Mouse (Mus musculus): ENCODE measurements around the gene Nexn. TPM values are rescaled to one million over a fixed set of nuclear protein-coding genes. Genes with fewer than 3 reads are reported as not detected.

The Nexn gene
- polyA plus RNA-seq, 1 experiment from 2014 or later = 0.88 TPM

DNA sequence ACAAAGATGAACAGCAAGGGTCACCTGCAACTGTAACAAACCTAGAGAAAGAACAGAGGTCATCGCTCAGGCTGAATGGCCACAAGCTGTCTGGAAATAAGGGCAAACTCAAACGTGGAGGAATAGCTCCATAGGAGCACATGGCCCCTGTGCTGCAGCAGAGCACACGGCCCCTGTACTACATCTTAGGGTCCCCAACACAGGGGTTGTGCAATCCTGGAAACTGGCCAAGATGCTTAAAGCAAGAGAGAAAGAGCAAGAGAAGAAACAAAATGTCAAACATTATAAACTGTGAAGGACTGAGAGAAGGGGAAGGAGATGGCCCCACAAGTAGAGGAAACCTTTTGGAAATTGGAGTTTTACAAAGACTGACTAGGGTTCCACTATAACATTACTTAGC, 28.2 kb upstream of the Nexn start:
- ATAC-seq (replicated peaks) = no peak
- Histone ChIP-seq H3K4me1 (no peaks in the 10 kb centered on the region), H3K9ac (no peak overlapping the region), H3K4me2 (no peak overlapping the region), H3K27me3 (replicated peaks) (no peaks in the 10 kb centered on the region), H3K36me3 (replicated peaks) (peaks cover 5% of the 10 kb centered on the region; the same call in 1 of the 2 replicates), H3K9me3 (no peaks in the 10 kb centered on the region), H3K4me3 (no peak overlapping the region), H3K27ac (no peak overlapping the region)
- WGBS = 79% methylated on average over 3 of the region's 3 CpGs

- Histone ChIP-seq H3K4me1 (no peaks in the 10 kb centered on the region), H3K36me3 (replicated peaks) (peaks cover 9% of the 10 kb centered on the region; the same call in 1 of the 2 replicates), H3K4me2 (no peak overlapping the region), H3K9ac (no peak overlapping the region), H3K27ac (no peak overlapping the region), H3K27me3 (replicated peaks) (no peaks in the 10 kb centered on the region), H3K4me3 (no peak overlapping the region), H3K9me3 (no peaks in the 10 kb centered on the region)
- no peak for ATAC-seq (replicated peaks)
- 91% methylated on average over 13 of the region's 13 CpGs for WGBS
Observed at GRCm38 (mm10) chr3:152293530-152294181, 27.5 kb upstream of the Nexn start.

GRCm38 (mm10) chr3:152291895-152292294, 25.7 kb upstream of the Nexn start:
- no peak for ATAC-seq (replicated peaks)
- H3K4me2 ChIP-seq = no peak overlapping the region
- peaks cover 12% of the 10 kb centered on the region; the same call in 1 of the 2 replicates for H3K36me3 ChIP-seq (replicated peaks)
- no peaks in the 10 kb centered on the region for H3K4me1 ChIP-seq
- no peaks in the 10 kb centered on the region for H3K9me3 ChIP-seq
- no peak overlapping the region for H3K27ac ChIP-seq
- H3K27me3 ChIP-seq (replicated peaks) = no peaks in the 10 kb centered on the region
- H3K9ac ChIP-seq = no peak overlapping the region
- 87% methylated on average over 6 of the region's 6 CpGs for WGBS
- no peak overlapping the region for H3K4me3 ChIP-seq

DNA sequence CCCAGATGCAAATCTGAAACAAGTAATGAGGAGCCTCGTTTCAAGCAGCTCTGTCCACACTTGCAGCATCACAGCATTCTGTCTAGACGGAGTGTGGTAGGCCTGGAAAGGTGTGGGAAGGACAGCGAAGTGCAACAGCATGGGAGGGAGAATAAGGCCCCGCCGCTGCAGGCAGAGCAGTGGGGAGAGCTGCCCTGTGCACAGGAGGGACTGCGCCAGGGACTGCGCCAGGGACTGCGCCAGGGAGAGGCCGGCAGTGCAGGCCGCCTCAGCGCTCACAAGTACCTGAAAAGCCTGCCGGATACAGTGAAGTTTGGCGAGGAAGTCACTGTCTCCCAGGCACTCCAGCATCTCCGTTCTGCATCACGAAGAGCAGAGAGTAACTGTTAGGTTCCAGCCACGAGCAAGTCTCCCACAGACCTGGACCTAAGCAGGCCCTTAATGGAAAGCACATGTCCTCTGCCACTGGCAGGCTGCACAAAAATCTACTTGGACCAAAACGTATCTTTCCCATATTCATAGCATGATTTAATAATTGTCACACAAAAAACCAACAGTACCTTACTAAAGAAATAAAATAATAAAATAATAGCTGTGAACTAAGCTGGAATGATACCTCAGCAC, 24.1 kb upstream of the Nexn start:
- Histone ChIP-seq H3K9ac (no peak overlapping the region), H3K4me1 (no peaks in the 10 kb centered on the region), H3K9me3 (no peaks in the 10 kb centered on the region), H3K27ac (no peak overlapping the region), H3K4me2 (no peak overlapping the region), H3K27me3 (replicated peaks) (no peaks in the 10 kb centered on the region), H3K4me3 (no peak overlapping the region), H3K36me3 (replicated peaks) (peaks cover 24% of the 10 kb centered on the region; the same call in 1 of the 2 replicates)
- WGBS = 91% methylated on average over 17 of the region's 17 CpGs
- ATAC-seq (replicated peaks) = no peak

DNA sequence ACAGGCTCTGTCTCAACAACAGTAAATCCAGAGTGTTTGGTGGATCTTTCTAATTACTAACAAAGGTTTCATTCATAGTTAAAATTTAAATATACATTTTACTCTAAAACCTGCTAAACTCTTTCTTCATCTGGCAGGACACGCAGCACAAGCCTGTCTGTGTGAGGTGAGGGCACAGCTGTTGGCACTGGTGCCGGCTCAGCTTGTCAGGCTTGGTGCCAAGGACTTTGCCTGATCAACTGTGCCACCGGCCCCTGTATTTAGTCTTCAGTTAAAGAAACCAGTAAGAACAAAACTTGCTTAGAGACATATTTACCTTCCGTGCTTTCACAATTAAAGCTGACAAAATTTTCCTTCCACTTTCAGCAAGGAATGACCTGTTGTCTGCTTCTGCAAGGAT, 22.6 kb upstream of the Nexn start:
- H3K9me3 ChIP-seq = no peaks in the 10 kb centered on the region
- no peak overlapping the region for H3K9ac ChIP-seq
- no peak overlapping the region for H3K4me3 ChIP-seq
- 82% methylated on average over 4 of the region's 4 CpGs for WGBS
- ATAC-seq (replicated peaks) = no peak
- no peaks in the 10 kb centered on the region for H3K4me1 ChIP-seq
- peaks cover 32% of the 10 kb centered on the region; the same call in 1 of the 2 replicates for H3K36me3 ChIP-seq (replicated peaks)
- no peak overlapping the region for H3K4me2 ChIP-seq
- no peaks in the 10 kb centered on the region for H3K27me3 ChIP-seq (replicated peaks)
- no peak overlapping the region for H3K27ac ChIP-seq

DNA sequence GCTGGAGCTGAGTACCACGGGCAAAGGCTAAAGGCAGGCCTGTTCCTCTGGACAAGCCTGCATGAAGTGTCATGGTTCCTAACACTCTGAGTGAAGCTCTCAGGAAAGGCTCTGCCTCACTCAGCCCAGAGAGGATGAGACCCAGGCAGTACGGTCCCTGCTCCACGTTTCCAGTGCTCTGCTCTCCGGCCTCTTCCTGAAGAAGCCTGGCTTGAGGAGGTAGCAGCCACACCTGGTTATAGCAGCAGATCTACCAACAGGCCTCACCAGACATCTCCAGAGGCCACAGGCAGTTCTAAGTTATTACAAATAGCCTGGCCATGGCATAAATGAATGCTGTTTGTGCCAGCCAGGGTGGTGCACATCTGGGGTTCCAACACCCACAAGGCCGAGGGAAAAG, 22.1 kb upstream of the Nexn start:
- H3K4me2 ChIP-seq = no peak overlapping the region
- H3K36me3 ChIP-seq (replicated peaks) = peaks cover 37% of the 10 kb centered on the region; the same call in 1 of the 2 replicates
- no peak overlapping the region for H3K27ac ChIP-seq
- H3K27me3 ChIP-seq (replicated peaks) = no peaks in the 10 kb centered on the region
- WGBS = 90% methylated on average over 5 of the region's 5 CpGs
- H3K9me3 ChIP-seq = no peaks in the 10 kb centered on the region
- no peak overlapping the region for H3K4me3 ChIP-seq
- H3K9ac ChIP-seq = no peak overlapping the region
- ATAC-seq (replicated peaks) = no peak
- no peaks in the 10 kb centered on the region for H3K4me1 ChIP-seq

DNA sequence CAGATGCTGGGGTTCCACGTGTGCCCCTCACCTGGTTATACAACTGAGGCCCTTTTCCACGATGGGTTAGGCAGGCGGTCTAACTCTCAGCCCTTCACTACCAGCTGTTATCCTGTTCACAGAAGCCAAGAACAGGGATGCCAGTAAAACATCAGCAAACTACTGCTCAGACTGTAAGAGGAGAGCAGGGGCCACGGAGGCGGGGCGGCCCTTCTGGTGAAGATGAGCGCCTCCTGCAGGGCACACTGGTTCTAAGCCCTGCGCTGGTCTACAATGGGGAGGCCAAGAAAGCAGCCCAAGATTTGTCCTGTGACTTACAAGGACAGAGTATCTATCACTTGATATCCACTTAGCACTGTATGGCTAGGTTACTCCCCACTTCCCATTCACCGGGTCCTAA, 21.7 kb upstream of the Nexn start:
- H3K4me2 ChIP-seq = no peak overlapping the region
- H3K36me3 ChIP-seq (replicated peaks) = peaks cover 41% of the 10 kb centered on the region; the same call in 1 of the 2 replicates
- no peaks in the 10 kb centered on the region for H3K27me3 ChIP-seq (replicated peaks)
- H3K27ac ChIP-seq = no peak overlapping the region
- H3K4me3 ChIP-seq = no peak overlapping the region
- no peaks in the 10 kb centered on the region for H3K4me1 ChIP-seq
- 83% methylated on average over 9 of the region's 9 CpGs for WGBS
- H3K9ac ChIP-seq = no peak overlapping the region
- ATAC-seq (replicated peaks) = no peak
- H3K9me3 ChIP-seq = no peaks in the 10 kb centered on the region

DNA sequence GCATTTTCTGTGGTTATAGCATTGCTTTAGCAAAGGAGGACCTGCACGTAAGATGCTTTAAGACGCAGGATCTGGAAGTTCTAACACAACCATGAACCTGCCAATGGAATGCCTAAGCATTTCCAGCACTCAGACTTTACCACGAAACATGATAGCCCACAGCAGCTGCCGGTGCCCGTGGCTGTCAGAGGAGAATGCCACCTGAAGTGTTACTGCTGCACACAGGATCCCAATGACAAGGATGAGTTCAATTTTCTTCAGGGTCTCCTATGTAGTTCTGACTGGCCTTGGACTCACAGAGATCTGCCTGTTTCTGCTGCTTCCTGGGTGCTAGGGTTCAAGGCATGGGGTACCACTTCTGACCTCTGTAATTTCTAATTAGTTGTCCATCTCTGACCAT, 18.6 kb upstream of the Nexn start:
- H3K36me3 ChIP-seq (replicated peaks) = peaks cover 47% of the 10 kb centered on the region; the same call in 1 of the 2 replicates
- H3K4me2 ChIP-seq = no peak overlapping the region
- H3K9ac ChIP-seq = no peak overlapping the region
- H3K4me1 ChIP-seq = no peaks in the 10 kb centered on the region
- H3K4me3 ChIP-seq = no peak overlapping the region
- H3K9me3 ChIP-seq = no peaks in the 10 kb centered on the region
- no peak for ATAC-seq (replicated peaks)
- no peaks in the 10 kb centered on the region for H3K27me3 ChIP-seq (replicated peaks)
- 95% methylated on average over 5 of the region's 5 CpGs for WGBS
- no peak overlapping the region for H3K27ac ChIP-seq

GRCm38 (mm10) chr3:152284306-152284705, 18.2 kb upstream of the Nexn start:
- Histone ChIP-seq H3K27ac (no peak overlapping the region), H3K4me2 (no peak overlapping the region), H3K27me3 (replicated peaks) (no peaks in the 10 kb centered on the region), H3K9me3 (no peaks in the 10 kb centered on the region), H3K9ac (no peak overlapping the region), H3K4me3 (no peak overlapping the region), H3K36me3 (replicated peaks) (peaks cover 47% of the 10 kb centered on the region; the same call in 1 of the 2 replicates), H3K4me1 (no peaks in the 10 kb centered on the region)
- 100% methylated on average over 1 of the region's 1 CpGs for WGBS
- no peak for ATAC-seq (replicated peaks)

DNA sequence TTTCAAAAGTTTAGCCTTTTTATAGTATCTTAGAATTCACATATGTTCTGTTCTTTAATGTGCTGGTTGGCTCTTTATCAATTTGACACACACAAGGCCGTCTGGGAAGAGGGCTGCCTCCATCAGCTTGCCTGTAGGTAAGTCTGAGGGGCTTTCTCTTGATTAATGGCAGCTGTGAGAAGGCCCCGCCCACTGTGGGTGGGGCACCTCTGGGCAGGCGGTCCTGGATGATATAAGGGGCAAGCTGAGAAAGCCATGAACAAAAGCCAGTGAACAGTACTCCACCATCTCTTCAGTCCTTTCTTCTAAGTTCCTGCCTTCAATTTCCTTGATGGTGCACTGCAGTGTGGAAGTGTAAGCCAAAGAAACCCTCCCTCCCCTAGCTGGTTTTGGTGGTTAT, 16.0 kb upstream of the Nexn start:
- Histone ChIP-seq H3K27ac (no peak overlapping the region), H3K4me3 (no peak overlapping the region), H3K4me2 (no peak overlapping the region), H3K36me3 (replicated peaks) (peaks cover 41% of the 10 kb centered on the region; the same call in 1 of the 2 replicates), H3K9me3 (no peaks in the 10 kb centered on the region), H3K4me1 (no peaks in the 10 kb centered on the region), H3K27me3 (replicated peaks) (no peaks in the 10 kb centered on the region), H3K9ac (no peak overlapping the region)
- ATAC-seq (replicated peaks) = no peak
- 50% methylated on average over 3 of the region's 3 CpGs for WGBS

DNA sequence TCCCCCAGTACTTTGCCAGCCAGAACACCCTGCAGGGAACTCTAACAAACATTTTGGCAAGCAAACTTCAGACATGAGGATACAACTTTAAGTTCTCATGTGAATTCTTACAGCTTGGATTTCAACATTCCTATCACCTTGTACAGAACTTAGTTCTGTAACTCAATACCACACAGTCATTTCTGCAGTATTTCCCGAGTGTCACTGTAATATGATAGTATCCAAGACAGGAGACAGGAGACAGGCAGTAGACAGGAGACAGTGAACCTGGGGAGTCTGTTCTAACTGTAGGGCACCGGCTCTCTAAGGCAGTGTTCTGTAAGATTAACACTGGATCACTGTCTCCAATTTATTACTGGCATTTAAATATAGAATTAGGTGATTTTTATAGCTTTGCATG, 12.3 kb upstream of the Nexn start:
- Histone ChIP-seq H3K27me3 (replicated peaks) (no peaks in the 10 kb centered on the region), H3K9ac (no peak overlapping the region), H3K9me3 (no peaks in the 10 kb centered on the region), H3K36me3 (replicated peaks) (peaks cover 21% of the 10 kb centered on the region; the same call in 1 of the 2 replicates), H3K27ac (no peak overlapping the region), H3K4me1 (no peaks in the 10 kb centered on the region), H3K4me3 (no peak overlapping the region), H3K4me2 (no peak overlapping the region)
- WGBS = 80% methylated on average over 2 of the region's 2 CpGs
- no peak for ATAC-seq (replicated peaks)

- H3K9me3 ChIP-seq = no peaks in the 10 kb centered on the region
- H3K27ac ChIP-seq = no peak overlapping the region
- 98% methylated on average over 2 of the region's 2 CpGs for WGBS
- H3K36me3 ChIP-seq (replicated peaks) = peaks cover 18% of the 10 kb centered on the region; the same call in 1 of the 2 replicates
- no peak overlapping the region for H3K4me2 ChIP-seq
- no peak for ATAC-seq (replicated peaks)
- no peaks in the 10 kb centered on the region for H3K27me3 ChIP-seq (replicated peaks)
- H3K4me3 ChIP-seq = no peak overlapping the region
- no peak overlapping the region for H3K9ac ChIP-seq
- H3K4me1 ChIP-seq = no peaks in the 10 kb centered on the region
Observed at GRCm38 (mm10) chr3:152277912-152278311, 11.8 kb upstream of the Nexn start.

GRCm38 (mm10) chr3:152276935-152277334, 10.8 kb upstream of the Nexn start:
- H3K9ac ChIP-seq = no peak overlapping the region
- ATAC-seq (replicated peaks) = no peak
- peaks cover 9% of the 10 kb centered on the region; the same call in 1 of the 2 replicates for H3K36me3 ChIP-seq (replicated peaks)
- 98% methylated on average over 3 of the region's 3 CpGs for WGBS
- H3K27ac ChIP-seq = no peak overlapping the region
- no peaks in the 10 kb centered on the region for H3K4me1 ChIP-seq
- no peaks in the 10 kb centered on the region for H3K27me3 ChIP-seq (replicated peaks)
- no peak overlapping the region for H3K4me2 ChIP-seq
- H3K4me3 ChIP-seq = no peak overlapping the region
- no peaks in the 10 kb centered on the region for H3K9me3 ChIP-seq
